Mouse (Mus musculus) limb, embryonic 15.5 days (tissue): Measurements from ENCODE around the gene Dolpp1. TPM values are rescaled to one million over a fixed set of nuclear protein-coding genes. Genes with fewer than 3 reads are reported as not detected.

ENCODE experiments used
- ATAC-seq: fragments of 200-750 bp; cut with Nextera tagmentation; 2 replicates; pipeline ENCODE4 v1.8.0; 2017; ENCODE audit warnings: low read depth, moderate TSS enrichment; ENCODE audit not compliant: insufficient number of reproducible peaks, low FRiP score, low TSS enrichment
- H3K27ac ChIP-seq: fragments of 300-500 bp; sonication (generic); 2 replicates; pipeline ENCODE4 v1.5.1; 2015; ENCODE audit warnings: moderate library complexity, mild to moderate bottlenecking, inconsistent platforms
- H3K27me3 ChIP-seq: fragments of 300-500 bp; sonication (generic); 2 replicates; pipeline ENCODE4 v1.6.1; 2015; ENCODE audit warnings: inconsistent platforms
- H3K36me3 ChIP-seq: fragments of 300-500 bp; sonication (generic); 2 replicates; pipeline ENCODE4 v1.6.1; 2015; ENCODE audit warnings: inconsistent platforms
- H3K4me1 ChIP-seq: fragments of 300-500 bp; sonication (generic); 2 replicates; pipeline ENCODE4 v1.6.1; 2015; ENCODE audit warnings: inconsistent platforms
- H3K4me2 ChIP-seq: fragments of 300-500 bp; sonication (generic); 2 replicates; pipeline ENCODE4 v1.6.1; 2015; ENCODE audit warnings: mild to moderate bottlenecking, inconsistent platforms
- H3K4me3 ChIP-seq: fragments of 300-500 bp; sonication (generic); 2 replicates; pipeline ENCODE4 v1.5.1; 2015; ENCODE audit warnings: mild to moderate bottlenecking, inconsistent platforms
- H3K9ac ChIP-seq: fragments of 300-500 bp; sonication (generic); 2 replicates; pipeline ENCODE4 v1.6.1; 2015; ENCODE audit warnings: inconsistent platforms
- H3K9me3 ChIP-seq: fragments of 300-500 bp; sonication (generic); 2 replicates; pipeline ENCODE4 v1.6.1; 2016; ENCODE audit warnings: inconsistent platforms
- WGBS: fragments of 180-500 bp; shearing (Covaris S2); methylation state at CpG from one replicate; pipeline ENCODE4 v1.1.7; 2015; 5-methylcytosine and 5-hydroxymethylcytosine counted together
- polyA plus RNA-seq: library from polyadenylated mRNA; unstranded; fragments of >200 nt; fragmentation: Nextera tagmentation; extraction: Ambion mirVana; gene quantifications from 2 replicates; pipeline ENCODE4 v1.2.1, GENCODE M21; 2015

Gene Dolpp1
- polyA plus RNA-seq, 1 experiment from 2014 or later: 35.8 TPM

DNA sequence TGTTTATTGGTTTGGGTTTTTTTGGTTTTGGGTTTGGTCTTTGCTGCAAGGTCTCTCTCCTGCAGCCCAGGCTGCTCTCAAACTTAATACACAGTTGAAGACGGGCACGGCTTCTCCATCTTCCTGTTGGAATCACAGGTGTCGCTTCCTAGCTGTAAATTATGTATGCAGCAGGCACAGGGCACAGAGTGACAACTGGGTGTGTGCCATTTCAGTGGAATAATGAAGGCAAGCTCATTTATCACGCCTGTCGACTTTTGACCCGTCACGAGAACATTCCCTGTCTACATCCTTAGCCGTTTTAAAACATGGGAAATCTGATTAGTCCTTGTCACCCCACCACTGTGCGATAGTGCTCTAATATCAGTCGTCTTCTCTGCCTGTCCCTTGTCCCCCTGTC is 31.4 kb upstream of the Dolpp1 start:
- WGBS: 60% methylated on average over 10 of the region's 10 CpGs
- ATAC-seq: no peak
- Histone ChIP-seq H3K27me3 (no peaks in the 10 kb centered on the region), H3K4me1 (peaks cover 44% of the 10 kb centered on the region), H3K27ac (no peak overlapping the region), H3K9ac (no peak overlapping the region), H3K4me3 (no peak overlapping the region), H3K36me3 (no peaks in the 10 kb centered on the region), H3K9me3 (no peaks in the 10 kb centered on the region), H3K4me2 (no peak overlapping the region)

DNA sequence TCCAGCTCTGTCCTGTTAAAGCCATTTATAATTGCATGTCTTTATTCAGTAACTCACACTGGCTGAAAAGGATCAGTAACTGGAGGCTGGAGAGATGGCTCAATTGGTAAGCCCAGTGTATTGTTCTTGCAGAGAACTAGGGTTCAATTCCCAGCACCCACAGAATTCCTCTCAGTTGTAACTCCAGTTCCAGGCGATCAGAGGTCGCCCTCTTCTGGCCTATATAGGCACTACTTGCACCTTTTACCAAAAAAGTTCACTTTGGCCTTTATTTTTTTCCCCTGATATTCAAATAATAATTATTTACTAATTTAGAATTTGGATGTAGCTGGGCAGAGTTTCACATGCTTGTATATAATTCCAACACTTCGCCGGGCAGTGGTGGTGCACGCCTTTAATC is 29.2 kb upstream of the Dolpp1 start:
- Histone ChIP-seq H3K27me3 (no peaks in the 10 kb centered on the region), H3K9ac (no peak overlapping the region), H3K27ac (no peak overlapping the region), H3K9me3 (no peaks in the 10 kb centered on the region), H3K4me3 (no peak overlapping the region), H3K4me1 (peaks cover 26% of the 10 kb centered on the region), H3K36me3 (peaks cover 9% of the 10 kb centered on the region), H3K4me2 (no peak overlapping the region)
- no peak for ATAC-seq
- 72% methylated on average over 5 of the region's 5 CpGs for WGBS

DNA sequence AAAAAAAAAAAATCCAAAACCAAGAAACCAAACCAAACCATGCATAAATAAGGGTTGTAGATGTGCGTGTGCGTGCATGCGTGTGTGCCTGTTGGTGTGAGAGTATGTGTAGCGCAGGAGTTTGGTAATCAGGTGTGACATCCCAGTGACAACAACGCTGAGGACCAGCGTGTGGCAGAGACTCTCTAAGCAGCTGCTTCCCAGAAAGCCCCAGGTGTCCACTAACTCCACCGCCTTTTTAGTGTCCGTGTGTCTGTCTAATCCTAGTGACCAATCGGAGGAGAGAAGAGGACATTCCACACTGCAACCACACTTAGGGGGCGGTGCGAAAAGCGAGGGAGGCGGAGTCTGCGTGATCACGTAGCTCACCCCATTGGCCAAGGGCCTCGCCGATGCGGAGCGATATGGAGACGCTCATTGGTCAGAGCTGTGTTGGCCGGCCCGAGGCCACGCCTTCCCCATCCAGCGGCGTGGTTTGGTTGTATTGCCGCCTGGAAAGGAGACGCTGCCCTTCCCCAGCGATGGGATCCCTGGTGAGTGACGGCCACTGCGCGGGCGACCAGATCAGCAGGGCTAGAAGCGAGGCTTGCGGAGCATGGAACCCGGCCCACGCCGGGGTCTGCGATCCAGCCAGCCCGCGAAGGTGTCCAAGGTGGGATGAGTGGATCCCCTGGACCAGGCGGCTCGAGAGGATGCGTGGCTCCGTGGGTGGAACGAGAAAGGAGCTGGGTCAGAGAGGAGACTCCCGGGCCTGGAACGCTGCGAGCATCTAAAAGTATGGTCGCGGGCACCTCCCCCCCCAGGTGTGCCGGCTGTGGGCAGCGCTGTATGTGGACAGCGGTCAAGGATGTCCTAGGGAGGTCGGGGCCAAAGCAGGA is 28.0 kb upstream of the Dolpp1 start, which contains the start of gene Miga2:
Gene Miga2 (plus strand): TSS at position 461 of the 878 bp plus-strand sequence.
- under 1% methylated on average over 54 of the region's 54 CpGs for WGBS
- peak; percentile 98 for ATAC-seq

DNA sequence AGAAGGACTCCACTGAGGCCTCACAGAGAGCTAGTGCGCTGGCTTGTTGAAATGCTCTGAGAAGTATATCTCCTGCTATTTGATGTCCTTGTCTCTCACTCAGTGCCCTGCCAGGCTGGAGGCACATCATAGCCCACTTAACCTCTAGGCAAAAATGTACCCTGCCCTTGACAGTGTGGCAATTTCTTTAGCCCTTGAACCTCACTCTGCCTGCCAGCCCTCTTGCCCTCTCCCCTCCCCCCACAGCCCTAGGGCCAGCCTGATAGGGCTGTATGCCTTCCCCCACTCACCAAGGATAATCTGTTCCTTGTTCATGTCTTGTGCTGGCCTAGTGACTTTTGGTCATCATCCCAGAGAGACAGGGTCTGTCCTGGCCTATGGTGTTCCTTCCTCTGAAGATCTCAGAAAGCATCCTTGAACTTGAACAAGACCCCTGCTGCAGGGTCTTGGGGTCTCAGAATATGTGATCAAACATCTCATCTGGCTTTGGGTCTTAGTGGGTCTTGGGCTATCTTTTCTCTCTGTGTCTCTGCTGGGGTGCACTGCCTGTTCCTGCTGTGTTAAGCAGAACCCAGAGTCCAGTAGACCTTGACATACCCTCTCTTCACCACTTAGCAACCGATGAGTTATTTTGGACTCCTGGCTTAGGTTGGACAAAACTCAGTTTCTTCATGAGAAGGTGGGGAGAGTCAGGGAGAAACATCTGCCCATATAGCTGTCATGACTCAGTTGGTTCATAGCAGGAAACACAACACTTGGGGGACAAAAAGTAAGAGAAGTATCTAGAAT is 26.6 kb upstream of the Dolpp1 start:
- Histone ChIP-seq H3K4me2 (peak overlapping the region; percentile 82), H3K4me1 (peaks cover 15% of the 10 kb centered on the region), H3K27me3 (no peaks in the 10 kb centered on the region), H3K4me3 (peak overlapping the region; percentile 95), H3K9ac (peak overlapping the region; percentile 83; the same call in 1 of the 2 replicates), H3K9me3 (no peaks in the 10 kb centered on the region), H3K27ac (no peak overlapping the region), H3K36me3 (peaks cover 35% of the 10 kb centered on the region)
- no peak for ATAC-seq
- 87% methylated on average over 2 of the region's 2 CpGs for WGBS

More for the DNA sequence above, 28.0 kb upstream of the Dolpp1 start, which contains the start of gene Miga2:
- Histone ChIP-seq H3K4me1 (peaks cover 15% of the 10 kb centered on the region), H3K36me3 (peaks cover 21% of the 10 kb centered on the region), H3K9ac (peak within 1 kb of the TSS; percentile 83), H3K9me3 (no peaks in the 10 kb centered on the region), H3K4me2 (peak within 1 kb of the TSS; percentile 82), H3K4me3 (peak within 1 kb of the TSS; percentile 95), H3K27ac (peak within 1 kb of the TSS; percentile 84), H3K27me3 (no peaks in the 10 kb centered on the region)

DNA sequence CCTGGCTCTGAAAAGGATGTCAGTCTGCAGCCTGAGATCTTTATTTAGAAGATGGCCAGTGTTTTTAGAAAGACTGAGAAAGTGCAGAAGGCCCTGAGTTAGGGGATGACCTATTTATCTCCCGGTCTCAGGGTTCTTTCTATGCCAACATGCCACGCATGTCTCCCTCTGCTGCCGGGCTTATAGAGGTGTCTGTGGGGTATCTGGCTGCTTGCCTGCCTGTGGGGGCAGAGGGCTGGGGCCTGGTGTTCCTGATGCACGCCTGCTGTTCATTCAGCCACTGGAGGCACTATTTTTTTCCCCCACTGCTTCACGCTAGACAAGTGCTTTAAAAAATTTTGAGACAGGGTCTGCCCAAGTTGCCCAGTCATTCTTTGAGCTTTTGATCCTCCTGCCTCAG is 25.9 kb upstream of the Dolpp1 start:
- no peak overlapping the region for H3K9ac ChIP-seq
- peaks cover 43% of the 10 kb centered on the region for H3K36me3 ChIP-seq
- H3K9me3 ChIP-seq: no peaks in the 10 kb centered on the region
- ATAC-seq: no peak
- H3K4me1 ChIP-seq: peaks cover 15% of the 10 kb centered on the region
- H3K4me2 ChIP-seq: no peak overlapping the region
- H3K27ac ChIP-seq: no peak overlapping the region
- no peaks in the 10 kb centered on the region for H3K27me3 ChIP-seq
- 73% methylated on average over 5 of the region's 5 CpGs for WGBS
- no peak overlapping the region for H3K4me3 ChIP-seq

DNA sequence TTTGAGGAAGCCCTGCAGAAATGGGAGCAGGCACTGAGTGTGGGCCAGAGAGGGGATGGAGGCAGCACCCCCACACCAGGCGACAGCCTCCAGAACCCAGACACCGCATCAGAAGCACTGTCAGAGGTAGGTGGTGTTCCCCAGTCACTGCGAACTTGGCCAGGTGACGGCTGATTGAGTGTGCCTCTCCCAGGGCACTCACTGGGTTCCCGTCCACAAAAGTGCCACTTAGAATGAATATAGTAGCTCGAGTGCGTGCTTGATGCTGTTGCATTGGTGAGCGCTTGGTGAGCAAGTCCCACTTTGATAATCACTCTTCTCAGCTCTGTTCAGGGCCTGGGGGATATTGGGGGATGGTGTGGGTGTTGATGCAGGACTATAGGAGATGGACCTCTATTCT is 20.5 kb upstream of the Dolpp1 start:
- no peaks in the 10 kb centered on the region for H3K4me1 ChIP-seq
- H3K4me2 ChIP-seq: no peak overlapping the region
- no peak overlapping the region for H3K4me3 ChIP-seq
- 96% methylated on average over 8 of the region's 8 CpGs for WGBS
- no peak overlapping the region for H3K27ac ChIP-seq
- peaks cover 88% of the 10 kb centered on the region for H3K36me3 ChIP-seq
- no peak for ATAC-seq
- H3K27me3 ChIP-seq: no peaks in the 10 kb centered on the region
- no peaks in the 10 kb centered on the region for H3K9me3 ChIP-seq
- no peak overlapping the region for H3K9ac ChIP-seq

DNA sequence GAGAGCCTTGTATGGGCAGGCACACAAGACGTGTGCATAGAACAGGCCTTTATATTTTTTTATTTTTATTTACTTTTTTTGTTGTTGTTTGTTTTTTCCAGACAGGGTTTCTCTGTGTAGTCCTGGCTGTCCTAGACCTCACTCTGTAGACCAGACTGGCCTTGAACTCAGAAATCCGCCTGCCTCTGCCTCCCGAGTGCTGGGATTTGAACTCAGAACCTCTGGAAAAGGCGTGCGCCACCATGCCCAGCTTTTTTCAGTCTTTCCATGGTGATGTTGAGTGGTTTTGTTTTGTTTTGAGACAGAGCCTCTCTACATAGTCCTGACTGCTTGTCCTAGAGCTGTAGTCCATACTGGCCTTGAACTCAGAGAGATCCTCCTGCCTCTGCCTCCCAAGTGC is 19.3 kb upstream of the Dolpp1 start:
- no peak overlapping the region for H3K4me2 ChIP-seq
- H3K36me3 ChIP-seq: peaks cover 91% of the 10 kb centered on the region
- H3K27me3 ChIP-seq: no peaks in the 10 kb centered on the region
- no peak overlapping the region for H3K27ac ChIP-seq
- no peak overlapping the region for H3K9ac ChIP-seq
- no peaks in the 10 kb centered on the region for H3K9me3 ChIP-seq
- no peak overlapping the region for H3K4me3 ChIP-seq
- 95% methylated on average over 5 of the region's 5 CpGs for WGBS
- H3K4me1 ChIP-seq: no peaks in the 10 kb centered on the region
- no peak for ATAC-seq

DNA sequence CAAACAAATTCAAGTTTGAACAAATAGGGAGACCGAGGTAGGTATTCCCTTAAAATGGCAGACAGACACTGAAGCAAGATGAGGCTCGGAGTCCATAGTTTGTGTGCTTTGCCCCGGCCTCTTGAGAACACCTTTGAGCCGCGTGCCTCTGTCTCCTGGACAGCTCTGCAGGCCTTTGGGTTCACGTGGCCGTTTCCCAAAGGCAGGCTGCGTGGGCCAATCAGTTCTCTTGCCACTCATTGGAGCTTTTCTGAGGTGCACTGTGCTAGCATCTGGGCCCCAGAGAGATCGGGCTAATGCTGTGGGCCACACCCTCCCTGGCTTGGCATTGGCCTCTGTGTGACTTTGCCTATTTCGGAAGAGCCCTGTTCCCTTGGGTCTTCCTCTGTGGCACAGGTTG is 16.2 kb upstream of the Dolpp1 start:
- Histone ChIP-seq H3K9ac (no peak overlapping the region), H3K9me3 (no peaks in the 10 kb centered on the region), H3K36me3 (peaks cover 87% of the 10 kb centered on the region), H3K27me3 (no peaks in the 10 kb centered on the region), H3K27ac (no peak overlapping the region), H3K4me1 (no peaks in the 10 kb centered on the region), H3K4me2 (no peak overlapping the region), H3K4me3 (no peak overlapping the region)
- no peak for ATAC-seq
- 94% methylated on average over 10 of the region's 10 CpGs for WGBS

DNA sequence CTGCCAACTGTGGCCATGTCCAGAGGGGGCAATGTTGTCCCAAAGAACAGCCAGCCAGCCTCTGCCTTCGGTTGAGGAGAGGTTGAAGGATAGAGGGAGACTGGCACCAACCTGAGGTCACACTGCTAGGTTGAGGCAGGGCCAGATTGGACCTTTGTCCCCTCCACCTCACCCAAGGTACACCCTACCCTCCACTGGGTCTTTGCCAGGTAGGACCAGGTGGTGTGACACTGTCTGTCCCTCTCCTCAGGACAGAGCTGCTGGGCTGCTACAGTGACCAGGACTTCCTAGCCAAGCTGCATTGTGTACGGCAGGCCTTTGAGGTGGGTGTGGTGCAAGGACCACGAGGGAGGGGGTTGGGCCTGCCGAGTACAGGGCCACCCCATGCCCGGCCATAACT is 14.3 kb upstream of the Dolpp1 start:
- WGBS: 79% methylated on average over 5 of the region's 5 CpGs
- ATAC-seq: no peak
- peaks cover 87% of the 10 kb centered on the region for H3K36me3 ChIP-seq

DNA sequence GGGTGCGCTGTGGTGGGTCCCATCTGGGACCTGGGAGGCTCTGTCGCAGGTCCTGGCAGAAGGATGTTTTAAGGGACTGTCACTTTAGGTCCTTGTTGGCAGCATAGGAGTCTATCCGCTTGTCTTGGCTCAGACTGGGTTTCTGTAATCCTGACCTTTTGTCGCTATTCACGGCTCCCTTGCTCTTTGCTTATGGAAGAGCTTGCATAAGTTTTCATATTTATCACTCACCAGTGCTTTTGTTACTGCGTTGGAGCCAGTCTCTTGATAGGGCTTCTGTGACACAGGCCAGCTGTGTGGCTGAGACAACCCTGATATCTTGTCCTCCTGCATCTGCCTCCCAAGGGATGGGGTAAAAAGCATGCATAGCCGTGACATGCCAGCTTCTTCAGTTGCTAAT is 12.7 kb upstream of the Dolpp1 start:
- Histone ChIP-seq H3K4me3 (no peak overlapping the region), H3K4me1 (no peaks in the 10 kb centered on the region), H3K36me3 (peaks cover 89% of the 10 kb centered on the region), H3K4me2 (no peak overlapping the region), H3K9me3 (no peaks in the 10 kb centered on the region), H3K9ac (no peak overlapping the region), H3K27me3 (no peaks in the 10 kb centered on the region), H3K27ac (no peak overlapping the region)
- WGBS: 89% methylated on average over 7 of the region's 7 CpGs
- ATAC-seq: no peak

More for the DNA sequence above, 14.3 kb upstream of the Dolpp1 start:
- Histone ChIP-seq H3K9ac (no peak overlapping the region), H3K9me3 (no peaks in the 10 kb centered on the region), H3K4me1 (no peaks in the 10 kb centered on the region), H3K4me3 (no peak overlapping the region), H3K4me2 (no peak overlapping the region), H3K27ac (no peak overlapping the region), H3K27me3 (no peaks in the 10 kb centered on the region)

DNA sequence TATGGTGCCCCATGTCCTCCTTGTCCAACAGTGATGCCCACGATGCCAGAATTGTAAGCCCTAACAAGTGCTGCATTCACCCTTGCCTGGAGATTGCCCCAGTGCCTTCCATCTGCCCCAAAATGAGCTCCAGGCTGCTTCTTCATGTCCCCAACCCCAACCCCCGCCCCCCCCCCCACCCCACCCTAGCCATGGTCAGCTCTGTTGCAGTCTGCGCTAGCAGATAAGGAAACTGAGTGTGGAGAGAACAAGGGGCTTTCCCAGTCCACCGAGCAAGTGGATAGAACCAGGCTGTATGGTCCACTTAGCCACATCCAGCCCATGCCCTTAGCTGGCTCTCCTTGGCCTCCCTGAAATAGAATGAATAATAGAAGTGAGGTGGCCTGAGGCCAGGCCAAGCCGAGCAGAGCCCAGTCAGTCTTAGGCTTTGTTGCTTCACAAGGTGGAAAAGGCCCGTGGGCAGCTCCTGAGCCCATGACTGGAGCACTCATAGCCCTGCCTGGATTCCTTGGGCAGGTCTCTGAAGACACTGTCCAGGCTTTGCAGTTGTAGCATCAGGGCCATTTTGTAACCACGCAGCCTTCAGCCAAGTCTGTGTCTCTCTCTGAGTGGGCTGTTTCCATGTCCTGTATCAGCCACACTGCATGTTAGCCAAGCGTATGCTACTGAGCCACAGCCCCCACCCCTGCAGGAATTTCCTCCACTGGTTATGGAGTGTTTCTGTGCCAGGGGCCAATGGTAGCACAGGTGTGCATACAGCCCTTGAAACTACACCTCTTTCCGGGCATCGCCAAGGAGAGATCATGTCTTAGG is 11.3 kb upstream of the Dolpp1 start:
- no peak overlapping the region for H3K4me3 ChIP-seq
- 83% methylated on average over 10 of the region's 10 CpGs for WGBS
- no peak overlapping the region for H3K4me2 ChIP-seq
- no peak for ATAC-seq
- no peak overlapping the region for H3K9ac ChIP-seq
- H3K27ac ChIP-seq: no peak overlapping the region
- H3K4me1 ChIP-seq: no peaks in the 10 kb centered on the region
- H3K27me3 ChIP-seq: no peaks in the 10 kb centered on the region
- no peaks in the 10 kb centered on the region for H3K9me3 ChIP-seq
- peaks cover 93% of the 10 kb centered on the region for H3K36me3 ChIP-seq
